Mouse (Mus musculus) heart, adult 2 months (tissue): ENCODE results near the gene Gm13030.

Experiments used
- CTCF ChIP-seq: fragments of 200-600 bp; IDR thresholded peaks from 2 replicates; pipeline ENCODE4 v1.8.1; 2022; ENCODE audit warnings: antibody characterized with exemption, mild to moderate bottlenecking, moderate library complexity
- POLR2A ChIP-seq: fragments of 200-500 bp; IDR thresholded peaks from 2 replicates; pipeline ENCODE4 v1.6.1; 2011; ENCODE audit warnings: mild to moderate bottlenecking, low read depth, low read length, control low read depth; ENCODE audit not compliant: insufficient read depth

- TF ChIP-seq CTCF = no peak
- no peak for TF ChIP-seq POLR2A
These were observed 33.0 kb downstream of the Gm13030 start for GRCm38 (mm10) chr4:138840726-138841125.
